Mouse (Mus musculus) forebrain, embryonic 15.5 days (tissue): ENCODE measurements at regions not wholly inside any gene's neighbourhood (a gene's known extent, or its start where the extent isn't known, plus 50 kb on each side); places are given as distances from the start of the nearest gene placed in this dataset.

Experiments used
- ATAC-seq: fragments of 200-750 bp; cut with Nextera tagmentation; replicated peaks from 2 replicates; pipeline ENCODE4 v1.8.0; 2017; ENCODE audit warnings: mild to moderate bottlenecking, moderate TSS enrichment, moderate library complexity
- H3K27ac ChIP-seq: fragments of 300-500 bp; sonication (generic); replicated peaks from 2 replicates; pipeline ENCODE4 v1.5.1; 2015; ENCODE audit warnings: mild to moderate bottlenecking, inconsistent platforms
- H3K27me3 ChIP-seq: fragments of 300-500 bp; sonication (generic); 2 replicates; pipeline ENCODE4 v1.6.1; 2015; ENCODE audit warnings: inconsistent platforms
- H3K36me3 ChIP-seq: fragments of 300-500 bp; sonication (generic); 2 replicates; pipeline ENCODE4 v1.6.1; 2015; ENCODE audit warnings: mild to moderate bottlenecking, inconsistent platforms
- H3K4me1 ChIP-seq: fragments of 300-500 bp; sonication (generic); 2 replicates; pipeline ENCODE4 v1.6.1; 2015; ENCODE audit warnings: inconsistent platforms
- H3K4me2 ChIP-seq: fragments of 300-500 bp; sonication (generic); replicated peaks from 2 replicates; pipeline ENCODE4 v1.6.1; 2015; ENCODE audit warnings: mild to moderate bottlenecking, inconsistent platforms
- H3K4me3 ChIP-seq: fragments of 300-500 bp; sonication (generic); 2 replicates; pipeline ENCODE4 v1.5.1; 2015; ENCODE audit warnings: mild to moderate bottlenecking, inconsistent platforms
- H3K9ac ChIP-seq: fragments of 300-500 bp; sonication (generic); replicated peaks from 2 replicates; pipeline ENCODE4 v1.6.1; 2015; ENCODE audit warnings: mild to moderate bottlenecking, inconsistent platforms
- H3K9me3 ChIP-seq: fragments of 300-500 bp; sonication (generic); 2 replicates; pipeline ENCODE4 v1.6.1; 2016; ENCODE audit warnings: inconsistent platforms
- WGBS: fragments of 180-500 bp; shearing (Covaris S2); methylation state at CpG from one replicate; pipeline ENCODE4 v1.1.7; 2015; ENCODE audit warnings: mixed read lengths; 5-methylcytosine and 5-hydroxymethylcytosine counted together

- WGBS: 83% methylated on average over 1 of the region's 1 CpGs
- H3K27me3 ChIP-seq: no peaks in the 10 kb centered on the region
- H3K36me3 ChIP-seq: no peaks in the 10 kb centered on the region
- no peak overlapping the region for H3K4me3 ChIP-seq
- no peak overlapping the region for H3K4me2 ChIP-seq
- ATAC-seq: no peak
- no peak overlapping the region for H3K27ac ChIP-seq
- no peak overlapping the region for H3K9ac ChIP-seq
- H3K9me3 ChIP-seq: no peaks in the 10 kb centered on the region
- H3K4me1 ChIP-seq: no peaks in the 10 kb centered on the region
Observed at GRCm38 (mm10) chr14:46487551-46487950, 97.1 kb upstream of the Bmp4 start.

GRCm38 (mm10) chr14:46480396-46480795 is 89.9 kb upstream of the Bmp4 start:
- Histone ChIP-seq H3K27ac (no peak overlapping the region), H3K4me2 (no peak overlapping the region), H3K36me3 (no peaks in the 10 kb centered on the region), H3K9me3 (no peaks in the 10 kb centered on the region), H3K9ac (no peak overlapping the region), H3K4me1 (no peaks in the 10 kb centered on the region), H3K27me3 (no peaks in the 10 kb centered on the region), H3K4me3 (no peak overlapping the region)
- no peak for ATAC-seq
- WGBS: 81% methylated on average over 7 of the region's 7 CpGs

GRCm38 (mm10) chr14:46475945-46476344 is 85.5 kb upstream of the Bmp4 start:
- H3K36me3 ChIP-seq: no peaks in the 10 kb centered on the region
- H3K9ac ChIP-seq: no peak overlapping the region
- no peak for ATAC-seq
- H3K27me3 ChIP-seq: no peaks in the 10 kb centered on the region
- 68% methylated on average over 1 of the region's 1 CpGs for WGBS
- H3K4me2 ChIP-seq: no peak overlapping the region
- H3K4me1 ChIP-seq: no peaks in the 10 kb centered on the region
- H3K4me3 ChIP-seq: no peak overlapping the region
- H3K9me3 ChIP-seq: no peaks in the 10 kb centered on the region
- no peak overlapping the region for H3K27ac ChIP-seq

GRCm38 (mm10) chr14:46462967-46463366 is 72.5 kb upstream of the Bmp4 start:
- no peak overlapping the region for H3K9ac ChIP-seq
- H3K27ac ChIP-seq: no peak overlapping the region
- no peaks in the 10 kb centered on the region for H3K4me1 ChIP-seq
- ATAC-seq: no peak
- no peaks in the 10 kb centered on the region for H3K9me3 ChIP-seq
- no peaks in the 10 kb centered on the region for H3K27me3 ChIP-seq
- H3K4me2 ChIP-seq: no peak overlapping the region
- no peaks in the 10 kb centered on the region for H3K36me3 ChIP-seq
- no peak overlapping the region for H3K4me3 ChIP-seq

GRCm38 (mm10) chr14:46461960-46462359 is 71.5 kb upstream of the Bmp4 start:
- H3K9me3 ChIP-seq: no peaks in the 10 kb centered on the region
- H3K36me3 ChIP-seq: no peaks in the 10 kb centered on the region
- no peak for ATAC-seq
- H3K4me2 ChIP-seq: no peak overlapping the region
- H3K4me3 ChIP-seq: no peak overlapping the region
- no peaks in the 10 kb centered on the region for H3K27me3 ChIP-seq
- no peak overlapping the region for H3K27ac ChIP-seq
- H3K4me1 ChIP-seq: no peaks in the 10 kb centered on the region
- H3K9ac ChIP-seq: no peak overlapping the region
- WGBS: 77% methylated on average over 4 of the region's 4 CpGs

- no peak for ATAC-seq
- no peaks in the 10 kb centered on the region for H3K9me3 ChIP-seq
- no peak overlapping the region for H3K9ac ChIP-seq
- H3K4me2 ChIP-seq: no peak overlapping the region
- H3K27me3 ChIP-seq: no peaks in the 10 kb centered on the region
- 66% methylated on average over 6 of the region's 6 CpGs for WGBS
- H3K4me1 ChIP-seq: no peaks in the 10 kb centered on the region
- H3K36me3 ChIP-seq: no peaks in the 10 kb centered on the region
- H3K4me3 ChIP-seq: no peak overlapping the region
- no peak overlapping the region for H3K27ac ChIP-seq
Observed at GRCm38 (mm10) chr14:46454500-46454899, 64.0 kb upstream of the Bmp4 start.

- ATAC-seq: no peak
- 95% methylated on average over 6 of the region's 6 CpGs for WGBS
Observed at GRCm38 (mm10) chr14:46441696-46442095, 51.2 kb upstream of the Bmp4 start.

More at GRCm38 (mm10) chr14:46441696-46442095, 51.2 kb upstream of the Bmp4 start:
- Histone ChIP-seq H3K27me3 (no peaks in the 10 kb centered on the region), H3K27ac (no peak overlapping the region), H3K9me3 (no peaks in the 10 kb centered on the region), H3K9ac (no peak overlapping the region), H3K4me2 (no peak overlapping the region), H3K4me3 (no peak overlapping the region), H3K4me1 (no peaks in the 10 kb centered on the region), H3K36me3 (no peaks in the 10 kb centered on the region)
